Mouse (Mus musculus): ENCODE measurements around the gene Slc25a14.

The Slc25a14 gene

GRCm38 (mm10) chrX:48623379-48624053 lies at the start of gene Slc25a14:
TSS of gene Slc25a14 (plus strand) at chrX:48623413.
- peak; percentile 82 to 83 for DNase-seq

GRCm38 (mm10) chrX:48583332-48583731 lies 39.9 kb upstream of the Slc25a14 start:
- DNase-seq, result no peak

DNA sequence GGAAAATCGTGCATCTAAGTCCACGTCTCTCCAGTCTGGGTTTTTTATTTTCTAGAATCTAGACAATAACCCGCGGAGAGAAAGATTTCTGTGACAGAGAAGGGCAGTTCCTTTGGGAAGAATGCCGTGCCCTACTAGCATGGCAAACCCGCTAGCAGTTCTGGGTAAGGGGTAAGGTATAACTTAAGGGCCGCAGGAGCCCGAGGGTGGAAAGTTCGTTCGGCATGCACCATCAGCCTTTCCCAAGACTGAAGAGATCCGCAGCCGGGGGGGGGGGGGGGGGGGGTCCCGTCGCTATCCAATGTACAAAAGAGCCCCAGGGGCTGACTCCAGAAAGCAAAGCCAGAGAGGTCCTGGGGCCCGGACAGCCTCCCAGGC lies 29.5 kb upstream of the Slc25a14 start:
- DNase-seq, result no peak

DNA sequence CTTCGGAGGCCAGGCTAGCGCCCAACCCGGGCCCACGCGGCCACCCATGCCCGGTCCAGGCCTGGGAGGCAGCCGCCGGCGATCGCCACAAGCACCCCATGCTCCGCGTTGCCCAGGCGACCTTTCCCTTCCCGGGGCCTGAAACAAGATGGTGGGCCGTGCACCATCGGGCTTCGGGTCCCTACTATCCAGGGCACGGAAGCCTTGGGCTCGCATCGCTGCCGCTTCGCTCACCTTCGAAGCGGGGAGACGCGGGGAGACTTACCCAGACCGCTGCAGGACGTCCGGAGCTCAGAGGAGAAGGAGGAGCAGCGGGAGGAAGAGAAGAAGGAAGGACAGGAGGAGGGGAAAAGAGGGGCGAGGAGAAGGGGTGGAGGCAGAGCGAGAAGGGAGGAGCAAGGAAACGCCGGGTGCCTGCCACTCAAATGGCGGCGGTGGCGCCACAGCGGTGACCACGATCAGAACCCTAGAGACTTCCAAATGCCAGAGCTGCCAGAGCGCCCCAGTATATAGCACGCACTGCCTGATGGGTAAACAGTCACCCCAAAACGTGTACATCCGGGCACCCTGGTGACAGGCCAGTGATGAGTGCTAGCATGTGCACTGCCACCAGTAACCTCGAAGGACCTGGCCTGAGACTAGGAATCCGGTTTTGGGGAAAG lies 29.0 kb upstream of the Slc25a14 start, which contains the start of gene Zfp280c:
Gene Zfp280c, minus strand, starts transcription at position 406 of the 662 bp plus-strand sequence.
- DNase-seq, result peak; percentile 69 to 74

DNA sequence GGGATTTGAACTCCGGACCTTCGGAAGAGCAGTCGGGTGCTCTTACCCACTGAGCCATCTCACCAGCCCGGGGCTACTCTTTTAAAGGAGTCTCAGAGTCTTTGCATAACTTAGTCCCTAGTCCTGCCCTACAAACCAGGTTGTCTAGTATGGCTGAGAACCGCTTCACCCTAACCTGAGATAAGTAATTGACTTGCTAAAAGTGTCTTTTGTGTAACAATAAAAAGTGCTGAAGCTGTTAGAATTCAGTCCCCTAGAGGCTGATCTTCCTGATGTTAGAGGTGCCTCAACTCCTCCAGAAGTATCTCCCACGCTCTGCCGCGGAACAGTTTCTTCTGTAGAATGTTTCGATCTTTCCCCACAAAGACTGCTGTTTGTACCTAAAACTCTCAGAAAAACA lies 27.2 kb upstream of the Slc25a14 start:
- DNase-seq, result no peak

DNA sequence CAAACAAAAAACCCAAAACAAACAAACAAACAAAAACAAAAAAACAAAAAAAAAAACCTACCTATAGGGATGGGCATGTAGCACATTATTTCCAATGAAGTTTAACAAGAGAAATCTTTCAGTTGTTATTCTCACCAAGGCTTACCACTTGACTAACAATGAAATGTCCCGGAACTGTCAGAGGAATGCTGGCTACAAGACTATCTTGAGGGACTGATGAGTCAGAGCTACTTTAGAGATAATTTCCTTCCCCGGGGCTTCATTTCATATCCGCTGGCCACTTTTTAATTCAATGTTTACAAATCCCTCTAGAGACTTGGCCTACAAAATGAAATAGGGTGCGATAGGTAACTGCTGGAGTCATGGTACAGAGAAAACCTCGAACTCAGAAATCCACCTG lies 26.3 kb upstream of the Slc25a14 start:
- DNase-seq, result no peak

- no peak for DNase-seq
Measured at GRCm38 (mm10) chrX:48604872-48605271, 18.3 kb upstream of the Slc25a14 start.

DNA sequence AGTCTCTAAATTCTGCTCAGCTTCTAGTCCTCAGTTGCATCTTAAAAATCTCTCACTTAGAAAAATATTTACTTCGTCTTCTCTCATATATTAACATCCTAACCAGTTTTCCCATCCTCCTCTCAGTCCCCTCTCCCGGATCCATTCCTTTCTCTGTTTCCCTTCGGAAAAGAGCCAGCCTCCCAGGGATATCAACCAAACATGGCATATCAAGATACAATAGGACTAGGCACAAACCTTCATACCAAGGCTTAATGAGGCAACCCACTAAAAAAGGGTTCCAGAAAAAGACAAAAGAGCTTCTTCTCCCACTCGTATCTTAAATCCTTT lies 199 bp upstream of the Slc25a14 start:
- DNase-seq, result no peak

DNA sequence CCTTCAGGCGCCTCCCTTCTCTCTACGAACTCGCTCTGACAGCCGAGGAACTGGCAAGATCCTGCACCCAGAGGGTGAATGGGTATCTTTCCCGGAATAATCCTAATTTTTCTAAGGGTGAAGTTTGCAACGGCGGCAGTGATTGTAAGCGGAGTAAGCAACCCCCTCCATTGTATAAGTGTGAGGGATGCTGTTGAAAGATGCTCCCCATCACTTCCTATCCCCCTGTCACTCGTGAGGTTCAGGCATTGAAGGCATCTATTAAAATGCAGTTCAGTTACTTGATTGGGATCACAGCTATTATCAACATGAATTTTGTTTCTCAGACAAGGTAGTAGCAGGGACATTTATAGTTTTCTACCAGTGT lies 824 bp downstream of the Slc25a14 start:
- DNase-seq, result no peak

- DNase-seq, result peak in 1 of 2 experiments; percentile 1
Measured at GRCm38 (mm10) chrX:48637032-48637431, 13.8 kb downstream of the Slc25a14 start.

GRCm38 (mm10) chrX:48644122-48644521 lies 20.9 kb downstream of the Slc25a14 start:
- DNase-seq, result peak; percentile 21 to 54

DNA sequence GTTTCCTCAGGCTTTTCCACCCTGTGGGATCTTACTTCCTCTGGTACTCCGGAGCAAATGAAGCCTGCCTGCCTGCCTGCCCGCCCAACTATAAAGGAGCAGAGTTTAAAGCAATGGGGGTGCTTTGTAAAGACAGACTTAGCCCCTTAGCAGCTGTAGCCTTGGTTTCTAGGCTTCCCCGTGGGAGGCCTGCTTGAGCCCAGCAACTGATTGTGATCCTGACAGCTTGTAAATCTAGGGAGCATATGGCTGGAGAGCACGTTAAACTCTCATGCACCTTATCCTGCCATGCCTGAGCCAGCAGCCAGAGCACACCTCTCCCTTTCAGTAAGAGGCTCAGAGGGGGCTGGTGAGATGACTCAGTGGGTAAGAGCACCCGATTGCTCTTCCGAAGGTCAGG lies 43.6 kb downstream of the Slc25a14 start:
- peak in 1 of 2 experiments; percentile 3 for DNase-seq

DNA sequence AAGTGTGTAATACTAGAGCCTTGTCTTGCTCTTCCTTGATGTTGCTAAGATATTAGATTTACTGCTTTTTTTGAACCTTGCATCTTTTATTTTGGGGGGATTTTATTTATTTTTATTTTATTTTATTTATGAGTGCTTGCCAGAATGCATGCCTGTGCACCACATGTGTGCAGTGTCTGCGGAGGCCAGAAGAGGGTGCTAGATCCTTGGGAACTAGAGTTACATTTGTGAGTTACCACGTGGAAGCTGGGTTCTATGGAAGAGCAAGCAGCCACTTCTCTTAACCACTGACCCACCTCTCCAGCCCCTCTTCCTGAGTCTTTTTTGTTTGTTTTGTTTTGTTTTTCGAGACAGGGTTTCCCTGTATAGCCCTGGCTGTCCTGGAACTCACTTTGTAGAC lies 46.4 kb downstream of the Slc25a14 start:
- DNase-seq, result peak in 1 of 2 experiments; percentile 8

DNA sequence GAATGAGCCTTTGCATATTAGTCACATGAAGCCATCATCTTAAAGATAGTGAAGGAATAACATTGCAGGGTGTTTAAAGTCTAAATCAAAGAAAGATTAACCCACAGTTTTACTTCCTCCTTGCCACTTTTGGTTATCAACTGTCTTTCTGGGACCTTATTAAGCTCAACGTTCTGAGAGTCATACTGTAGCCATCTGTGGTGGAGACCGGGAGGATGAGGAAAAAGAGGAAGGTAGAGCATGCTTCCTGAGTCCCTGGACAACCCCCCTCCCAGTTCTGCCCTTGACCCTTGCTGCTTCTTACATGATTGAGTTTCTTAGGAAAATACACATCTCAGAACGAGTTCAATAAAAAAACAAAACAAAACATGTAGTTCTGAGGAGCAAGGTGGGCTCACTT lies 48.5 kb downstream of the Slc25a14 start:
- DNase-seq, result no peak

DNA sequence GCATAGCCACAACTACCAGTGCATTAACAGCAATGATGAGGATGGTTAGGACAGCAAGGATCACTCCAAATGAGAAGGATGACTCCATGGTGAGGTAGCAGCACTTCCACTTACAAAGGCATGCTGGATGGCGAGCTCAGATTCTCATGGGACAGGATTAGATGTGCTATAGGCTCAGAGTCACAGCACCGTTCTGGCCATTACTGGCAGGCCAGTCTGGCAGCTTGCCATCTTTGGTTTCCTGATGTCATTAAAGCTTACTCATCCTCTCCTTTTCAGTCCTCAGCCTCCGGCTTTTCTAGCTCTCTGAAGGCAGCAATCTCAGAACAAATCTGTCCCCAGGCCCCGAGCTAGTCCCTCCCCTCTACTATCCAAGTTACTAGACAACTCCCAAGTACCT lies 51.0 kb downstream of the Slc25a14 start, which contains the start of gene Gpr119:
Gene Gpr119, minus strand, starts transcription at position 308 of the 400 bp plus-strand sequence.
- DNase-seq, result peak in 1 of 2 experiments; percentile 32

- DNase-seq, result peak; percentile 50 to 76
Measured at GRCm38 (mm10) chrX:48683451-48683850, 60.2 kb downstream of the Slc25a14 start.

GRCm38 (mm10) chrX:48683857-48684256 lies 60.6 kb downstream of the Slc25a14 start:
- DNase-seq, result no peak

GRCm38 (mm10) chrX:48694460-48694859 lies 71.2 kb downstream of the Slc25a14 start:
- DNase-seq, result peak in 1 of 2 experiments; percentile 36

DNA sequence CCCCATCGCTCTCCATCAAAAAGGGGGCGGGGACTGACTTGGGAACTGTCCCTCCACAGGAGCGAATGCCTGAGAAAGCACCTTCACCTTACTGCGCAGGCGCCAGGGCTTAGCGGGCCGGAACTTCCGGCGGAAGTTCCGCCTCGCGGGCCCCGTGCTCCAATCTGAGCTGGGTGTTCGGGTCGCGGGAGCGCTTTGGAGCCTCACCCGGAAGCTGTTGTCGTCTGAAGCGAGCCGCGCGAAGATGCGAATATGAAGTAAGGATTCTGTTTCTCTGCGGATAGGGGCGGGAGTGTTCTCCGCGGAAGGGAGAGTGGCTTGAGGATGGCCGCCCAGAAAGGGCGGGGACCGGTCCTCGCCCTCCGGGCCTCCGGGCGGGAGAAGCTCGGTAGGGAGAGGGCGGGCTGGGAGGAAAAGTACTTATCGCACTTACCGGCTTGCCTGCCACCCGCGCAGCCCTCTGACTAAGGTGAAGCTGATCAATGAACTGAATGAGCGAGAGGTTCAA lies 71.7 kb downstream of the Slc25a14 start, which contains the start of gene Rbmx2:
Gene Rbmx2, plus strand, starts transcription at position 141 of the 508 bp plus-strand sequence.
- DNase-seq, result peak; percentile 92 to 93

- DNase-seq, result no peak
Measured at GRCm38 (mm10) chrX:48709701-48710100, 86.5 kb downstream of the Slc25a14 start.

Data from cerebellum, postnatal 14 days (tissue).